Mouse (Mus musculus) ES-E14 (cell line): ENCODE results near the gene Sox5.

Experiments
- HCFC1 ChIP-seq: IDR thresholded peaks from 2 replicates; pipeline ENCODE4 v1.6.1; 2012; ENCODE audit warnings: low read length, inconsistent platforms, borderline replicate concordance; ENCODE audit not compliant: insufficient read depth
- MAFK ChIP-seq: IDR thresholded peaks from 2 replicates; pipeline ENCODE4 v1.6.1; 2014; ENCODE audit warnings: mild to moderate bottlenecking, low read depth, low read length, inconsistent platforms; ENCODE audit not compliant: insufficient read depth
- ZC3H11A ChIP-seq: IDR thresholded peaks from 2 replicates; pipeline ENCODE4 v1.6.1; 2012; ENCODE audit warnings: low read depth, mild to moderate bottlenecking, inconsistent platforms, low read length, borderline replicate concordance

GRCm38 (mm10) chr6:144754366-144754765 is 27.4 kb downstream of the Sox5 start:
- TF ChIP-seq MAFK (no peak), ZC3H11A (no peak), HCFC1 (no peak)
